Mouse (Mus musculus) stomach, postnatal 0 days (tissue): ENCODE data around the gene Adam30.

ENCODE experiments used
- CTCF ChIP-seq: IDR thresholded peaks from 2 replicates; pipeline ENCODE4 v1.5.1; 2016; ENCODE audit warnings: antibody characterized with exemption, low read depth, mild to moderate bottlenecking, moderate library complexity
- EP300 ChIP-seq: optimal IDR thresholded peaks from 2 replicates; pipeline ENCODE3; 2016; ENCODE audit warnings: antibody characterized with exemption

DNA sequence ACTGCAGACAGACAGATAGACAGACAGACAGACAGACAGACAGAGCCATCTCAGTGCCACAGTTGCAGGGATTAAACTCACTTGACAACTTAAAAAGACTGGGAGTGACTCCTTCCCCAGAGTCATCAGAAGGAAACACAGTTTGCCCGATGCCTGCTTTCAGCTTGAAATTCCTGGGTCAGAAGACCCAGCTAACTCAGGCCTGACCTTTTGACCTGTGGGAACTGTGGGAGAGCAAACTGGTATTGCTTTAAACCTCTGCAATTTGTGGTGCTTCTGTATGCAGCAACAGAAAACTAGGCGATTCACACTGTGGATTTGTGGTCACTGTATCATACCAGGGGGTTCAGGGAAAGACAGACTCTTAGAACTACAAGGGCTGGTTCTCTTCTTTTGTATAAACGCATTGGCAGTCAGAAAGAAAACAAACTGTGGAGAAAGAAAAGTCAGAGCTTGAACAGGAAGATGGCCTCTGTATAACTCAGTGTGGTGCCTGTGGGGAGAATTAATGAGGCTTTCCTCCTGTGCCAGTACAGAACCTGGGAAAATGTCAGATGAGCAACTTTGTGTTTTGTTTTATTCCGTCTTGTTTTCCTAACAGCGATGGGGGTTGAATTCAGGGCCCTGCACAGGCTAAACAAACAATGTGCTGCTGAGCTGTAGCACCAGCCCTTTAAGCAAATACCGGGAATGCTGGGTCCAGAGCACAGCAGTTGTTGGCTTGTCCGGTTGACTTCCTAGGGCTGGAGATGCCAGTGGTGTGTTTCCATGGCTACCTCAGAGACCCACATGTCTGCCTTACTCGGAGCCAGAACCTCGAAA lies 37.5 kb downstream of the Adam30 start:
- TF ChIP-seq CTCF (no peak), EP300 (no peak)
